Mouse (Mus musculus): ENCODE measurements around the gene Spon1.

Gene Spon1

DNA sequence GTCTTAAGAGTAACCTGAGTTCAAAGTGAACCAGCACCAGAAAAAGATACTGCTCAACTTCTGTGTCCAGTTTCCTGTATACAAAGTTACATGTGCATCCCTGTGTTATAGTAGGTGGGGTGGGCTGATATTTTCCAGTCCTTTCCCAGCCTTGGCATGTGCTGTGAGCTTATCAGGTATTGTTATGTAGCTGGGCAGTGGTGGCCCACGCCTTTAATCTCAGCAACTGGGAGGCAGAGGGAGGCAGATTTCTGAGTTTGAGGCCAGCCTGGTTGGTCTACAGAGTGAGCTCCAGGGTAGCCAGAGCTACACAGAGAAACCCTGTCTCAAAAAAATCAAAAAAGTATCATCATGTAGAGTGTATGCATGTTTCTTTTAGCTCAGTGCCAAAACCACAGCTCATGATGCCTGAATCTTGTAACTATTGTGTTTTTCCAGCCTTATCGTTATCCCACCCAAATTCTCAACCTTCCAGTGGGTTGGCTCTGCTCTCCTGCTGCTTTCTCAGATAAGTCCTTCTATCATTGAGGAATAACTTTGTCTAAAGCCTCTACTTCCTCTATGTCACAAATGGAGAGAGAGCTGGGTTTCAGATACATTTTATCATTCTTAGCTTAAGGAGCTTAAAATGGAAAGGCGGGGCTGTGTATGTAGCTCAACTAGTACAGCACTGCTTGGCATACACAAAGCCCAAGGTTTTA, 137.5 kb downstream of the Spon1 start:
- no peak for DNase-seq (ENCODE audit: low spot score in 2 of 2)

GRCm38 (mm10) chr7:113903939-113904338, 138.1 kb downstream of the Spon1 start:
- DNase-seq (ENCODE audit: low spot score in 2 of 2): no peak

GRCm38 (mm10) chr7:113904348-113904895, 138.6 kb downstream of the Spon1 start:
- no peak for DNase-seq (ENCODE audit: low spot score in 2 of 2)

GRCm38 (mm10) chr7:113909161-113909825, 143.5 kb downstream of the Spon1 start:
- no peak for DNase-seq (ENCODE audit: low spot score in 2 of 2)

DNA sequence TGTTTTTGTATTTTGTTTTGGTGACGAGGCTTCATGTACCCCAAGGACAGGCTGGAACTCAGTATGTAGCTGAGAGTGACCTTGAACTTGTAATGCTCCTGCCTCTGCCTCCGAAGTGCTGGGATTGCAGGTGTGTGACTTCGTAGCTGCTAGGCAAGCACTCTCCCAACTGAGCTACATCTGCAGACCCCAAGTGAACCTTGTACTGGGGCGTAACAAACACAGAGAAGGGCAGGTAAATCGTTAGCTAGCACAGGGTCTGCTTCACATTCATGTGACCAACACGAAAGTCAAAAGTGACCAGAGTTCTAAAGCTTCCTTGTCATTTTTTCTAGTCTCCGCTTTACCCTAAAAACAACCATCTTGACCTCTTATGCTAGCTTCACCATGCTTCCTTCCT, 145.1 kb downstream of the Spon1 start:
- DNase-seq (ENCODE audit: low spot score in 2 of 2): no peak

GRCm38 (mm10) chr7:113915936-113916335, 150.1 kb downstream of the Spon1 start:
- DNase-seq (ENCODE audit: low spot score in 2 of 2): no peak

DNA sequence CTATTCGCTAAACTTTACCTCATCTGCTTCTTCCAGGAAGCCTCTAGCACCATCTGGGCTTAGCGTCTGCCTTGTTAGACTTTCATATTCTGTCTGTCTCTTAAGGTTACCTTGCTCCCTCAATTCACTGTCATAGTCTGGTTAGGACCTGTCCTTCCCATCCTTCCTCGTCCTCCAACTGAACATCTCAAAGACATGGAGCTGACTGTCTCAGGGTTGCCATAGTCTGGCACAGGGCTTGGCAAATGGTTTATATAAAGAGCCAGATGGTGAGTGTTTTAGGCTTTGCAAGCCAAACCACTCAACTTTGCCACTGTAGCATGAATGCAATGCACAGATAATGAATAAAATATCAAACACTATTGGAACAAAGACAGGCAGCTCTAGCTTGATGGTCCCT, 153.1 kb downstream of the Spon1 start:
- no peak for DNase-seq (ENCODE audit: low spot score in 2 of 2)

GRCm38 (mm10) chr7:113919505-113919904, 153.7 kb downstream of the Spon1 start:
- no peak for DNase-seq (ENCODE audit: low spot score in 2 of 2)

- DNase-seq (ENCODE audit: low spot score in 2 of 2): no peak
These were observed 154.3 kb downstream of the Spon1 start for GRCm38 (mm10) chr7:113920056-113920455.

- DNase-seq (ENCODE audit: low spot score in 2 of 2): no peak
These were observed 158.8 kb downstream of the Spon1 start for GRCm38 (mm10) chr7:113924561-113924960.

GRCm38 (mm10) chr7:113950888-113951287, 185.1 kb downstream of the Spon1 start:
- no peak for DNase-seq (ENCODE audit: low spot score in 2 of 2)

GRCm38 (mm10) chr7:113955431-113955830, 189.6 kb downstream of the Spon1 start:
- DNase-seq (ENCODE audit: low spot score in 2 of 2): no peak

- DNase-seq (ENCODE audit: low spot score in 2 of 2): no peak
These were observed 195.2 kb downstream of the Spon1 start for GRCm38 (mm10) chr7:113960841-113961499.

DNA sequence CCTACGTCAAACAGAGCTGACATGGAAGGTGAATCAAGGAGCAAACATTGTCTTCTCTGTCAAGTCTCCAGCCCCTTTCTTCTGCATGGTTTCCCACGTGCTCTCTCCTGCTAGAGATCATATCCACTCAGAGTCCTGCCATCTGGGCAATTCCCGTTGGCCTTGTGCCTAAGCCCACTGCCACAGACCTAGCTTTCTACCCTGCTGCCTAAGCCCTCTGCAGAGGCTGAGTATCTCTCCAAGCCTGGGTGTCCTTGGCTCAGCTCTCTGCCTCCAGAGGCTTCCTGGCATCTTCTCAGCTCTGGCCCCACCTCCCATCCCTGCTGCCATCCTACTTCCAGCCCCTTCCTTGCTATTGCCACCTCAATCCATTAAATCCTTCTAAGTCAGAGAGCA, 195.7 kb downstream of the Spon1 start:
- no peak for DNase-seq (ENCODE audit: low spot score in 2 of 2)

GRCm38 (mm10) chr7:113962078-113962477, 196.3 kb downstream of the Spon1 start:
- DNase-seq (ENCODE audit: low spot score in 2 of 2): no peak

GRCm38 (mm10) chr7:113963766-113964165, 198.0 kb downstream of the Spon1 start:
- no peak for DNase-seq (ENCODE audit: low spot score in 2 of 2)

- DNase-seq (ENCODE audit: low spot score in 2 of 2): no peak
These were observed 199.8 kb downstream of the Spon1 start for GRCm38 (mm10) chr7:113965625-113966024.

GRCm38 (mm10) chr7:113969182-113969581, 203.4 kb downstream of the Spon1 start:
- DNase-seq (ENCODE audit: low spot score in 2 of 2): no peak

DNA sequence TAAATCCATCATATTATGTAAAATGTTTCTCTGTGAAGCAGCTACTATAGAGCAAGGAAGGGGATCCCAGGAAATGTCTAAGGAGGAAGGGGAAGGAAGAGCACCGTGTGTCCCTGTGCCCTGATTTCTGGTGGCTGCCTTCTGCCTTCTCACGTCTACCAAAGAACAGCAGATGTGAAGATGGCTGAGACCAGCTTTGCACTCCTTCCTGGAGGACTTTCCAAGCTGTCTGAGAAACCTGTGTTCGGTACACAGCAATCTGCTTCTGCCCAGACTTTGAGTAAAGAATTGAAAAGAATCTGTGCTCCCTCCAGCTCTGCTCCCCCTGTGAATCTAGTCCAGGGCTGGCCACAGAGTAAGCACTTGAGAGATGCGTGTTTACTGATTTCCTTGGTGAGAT, 206.7 kb downstream of the Spon1 start:
- DNase-seq (ENCODE audit: low spot score in 2 of 2): no peak

DNA sequence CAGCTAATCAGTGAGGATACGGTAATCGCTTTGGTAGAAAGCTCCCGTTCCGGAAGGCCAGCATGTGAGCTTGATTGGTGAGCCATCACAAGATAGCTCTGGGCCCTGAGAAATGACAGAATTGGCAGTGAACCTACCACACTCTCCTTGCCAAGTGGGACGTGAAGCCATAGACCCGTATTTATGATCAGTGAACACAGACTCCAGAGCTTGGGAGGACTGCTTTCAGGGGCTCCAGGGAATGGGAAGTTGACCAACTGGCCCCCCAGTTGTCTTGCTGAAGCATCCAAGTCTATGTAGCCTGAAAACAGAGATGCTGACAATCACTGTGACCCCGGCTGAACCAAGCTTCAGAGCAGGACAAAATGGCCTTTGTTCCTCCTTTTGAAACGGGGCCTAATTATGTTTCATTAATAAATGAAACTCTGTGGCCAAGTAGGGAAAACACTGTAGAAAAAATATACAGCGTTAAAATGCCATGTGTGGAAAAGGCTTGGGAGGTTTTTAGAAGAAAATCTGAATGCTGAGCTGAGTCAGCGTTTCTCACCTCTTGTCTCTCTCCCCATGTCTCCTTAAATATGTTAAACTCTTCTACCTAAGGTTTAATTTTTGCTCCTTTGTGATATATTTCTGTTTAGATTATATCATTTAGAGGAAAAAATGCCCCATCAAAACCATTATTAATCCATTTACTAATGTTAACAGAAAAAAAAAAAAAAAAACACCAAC, 220.8 kb downstream of the Spon1 start:
- DNase-seq (ENCODE audit: low spot score in 2 of 2): no peak

- DNase-seq (ENCODE audit: low spot score in 2 of 2): no peak
These were observed 222.4 kb downstream of the Spon1 start for GRCm38 (mm10) chr7:113988156-113988555.
